Mouse (Mus musculus) midbrain, embryonic 10.5 days (tissue): Measurements from ENCODE around the gene Acot4. TPM values are rescaled to one million over a fixed set of nuclear protein-coding genes. Genes with fewer than 3 reads are reported as not detected.
"Not testable (repeated sequence)": the region's sequence is repeated elsewhere in the genome, so short reads cannot be mapped to it uniquely, and the experiment has no call there.

Experiments
- DNase-seq: peaks from one replicate; pipeline ENCODE4 v3.0.0-alpha.2; 2017; ENCODE audit warnings: low spot score
- H3K27ac ChIP-seq: fragments of 300-500 bp; sonication (generic); replicated peaks from 2 replicates; pipeline ENCODE4 v1.5.1; 2016; ENCODE audit warnings: mild to moderate bottlenecking
- H3K27me3 ChIP-seq: fragments of 300-500 bp; sonication (generic); 2 replicates; pipeline ENCODE4 v1.6.1; 2016; ENCODE audit warnings: low read depth, mild to moderate bottlenecking; ENCODE audit not compliant: poor library complexity, severe bottlenecking
- H3K36me3 ChIP-seq: fragments of 300-500 bp; sonication (generic); 2 replicates; pipeline ENCODE4 v1.6.1; 2016; ENCODE audit warnings: mild to moderate bottlenecking, moderate library complexity
- H3K4me1 ChIP-seq: fragments of 300-500 bp; sonication (generic); 2 replicates; pipeline ENCODE4 v1.6.1; 2016
- H3K4me3 ChIP-seq: fragments of 300-500 bp; sonication (generic); 2 replicates; pipeline ENCODE4 v1.5.1; 2016; ENCODE audit warnings: mild to moderate bottlenecking, moderate library complexity
- H3K9me3 ChIP-seq: fragments of 300-500 bp; sonication (generic); replicated peaks from 2 replicates; pipeline ENCODE4 v1.6.1; 2016; ENCODE audit warnings: mild to moderate bottlenecking
- WGBS: fragments of 180-500 bp; shearing (Covaris S2); methylation state at CpG from one replicate; pipeline ENCODE4 v1.1.7; 2016; 5-methylcytosine and 5-hydroxymethylcytosine counted together
- polyA plus RNA-seq: library from polyadenylated mRNA; unstranded; fragments of >200 nt; fragmentation: Nextera tagmentation; extraction: Ambion mirVana; gene quantifications from 2 replicates; pipeline ENCODE4 v1.2.1, GENCODE M21; 2016

Acot4 gene
- polyA plus RNA-seq, 1 experiment from 2014 or later: 0.06 TPM

- peak; percentile 32 for DNase-seq
- H3K27me3 ChIP-seq: peaks cover 14% of the 10 kb centered on the region
- 1% methylated on average over 39 of the region's 39 CpGs for WGBS
- not testable (repeated sequence) for H3K4me1 ChIP-seq, H3K36me3 ChIP-seq
- H3K27ac ChIP-seq: peak within 1 kb of the TSS; percentile 67
- H3K4me3 ChIP-seq: peak within 1 kb of the TSS; percentile 52
- H3K9me3 ChIP-seq: peaks cover 18% of the 10 kb centered on the region; the same call in 1 of the 2 replicates
Observed at GRCm38 (mm10) chr12:84038691-84039111, 522 bp downstream of the Acot4 start, which contains the start of gene Gm49366. Gene Gm49366, plus strand, starts transcription at chr12:84038935.

GRCm38 (mm10) chr12:84042248-84042647 is 4.1 kb downstream of the Acot4 start:
- 0 out of 2 replicates have a peak, but pooled peaks cover 5% of the 10 kb centered on the region for H3K36me3 ChIP-seq
- H3K4me3 ChIP-seq: no peak overlapping the region
- H3K4me1 ChIP-seq: peaks cover 3% of the 10 kb centered on the region; the same call in 1 of the 2 replicates
- no peak overlapping the region for H3K27ac ChIP-seq
- H3K27me3 ChIP-seq: peaks cover 10% of the 10 kb centered on the region
- 93% methylated on average over 5 of the region's 5 CpGs for WGBS
- peaks cover 18% of the 10 kb centered on the region; the same call in 1 of the 2 replicates for H3K9me3 ChIP-seq
- no peak for DNase-seq

GRCm38 (mm10) chr12:84044045-84044444 is 5.9 kb downstream of the Acot4 start:
- Histone ChIP-seq H3K9me3 (peaks cover 33% of the 10 kb centered on the region), H3K27ac (no peak overlapping the region), H3K27me3 (no peaks in the 10 kb centered on the region), H3K36me3 (0 out of 2 replicates have a peak, but pooled peaks cover 5% of the 10 kb centered on the region), H3K4me1 (no peaks in the 10 kb centered on the region), H3K4me3 (no peak overlapping the region)
- DNase-seq: no peak
- WGBS: 82% methylated on average over 2 of the region's 2 CpGs

- Histone ChIP-seq H3K9me3 (peaks cover 16% of the 10 kb centered on the region), H3K4me1 (no peaks in the 10 kb centered on the region), H3K4me3 (no peak overlapping the region), H3K27ac (no peak overlapping the region), H3K27me3 (peaks cover 6% of the 10 kb centered on the region), H3K36me3 (no peaks in the 10 kb centered on the region)
- WGBS: 96% methylated on average over 1 of the region's 1 CpGs
- DNase-seq: no peak
Observed at GRCm38 (mm10) chr12:84046906-84047305, 8.7 kb downstream of the Acot4 start.

- not testable (repeated sequence) for H3K27ac ChIP-seq, DNase-seq
- WGBS: 87% methylated on average over 5 of the region's 5 CpGs
Observed at GRCm38 (mm10) chr12:84050744-84051143, 12.6 kb downstream of the Acot4 start.

GRCm38 (mm10) chr12:84051937-84052474 is 13.8 kb downstream of the Acot4 start, which contains the start of gene Acot3:
Gene Acot3, plus strand, starts transcription at chr12:84052144.
- H3K4me1 ChIP-seq: peaks cover 10% of the 10 kb centered on the region
- peaks cover 46% of the 10 kb centered on the region for H3K27me3 ChIP-seq
- H3K9me3 ChIP-seq: peaks cover 16% of the 10 kb centered on the region
- 84% methylated on average over 5 of the region's 5 CpGs for WGBS
- H3K27ac ChIP-seq: no peak within 1 kb of the TSS
- DNase-seq: no peak
- no peaks in the 10 kb centered on the region for H3K36me3 ChIP-seq
- peak within 1 kb of the TSS; percentile 59; the same call in 1 of the 2 replicates for H3K4me3 ChIP-seq

More at GRCm38 (mm10) chr12:84050744-84051143, 12.6 kb downstream of the Acot4 start:
- Histone ChIP-seq H3K9me3 (peaks cover 16% of the 10 kb centered on the region), H3K27me3 (peaks cover 43% of the 10 kb centered on the region)
- H3K36me3 ChIP-seq, H3K4me3 ChIP-seq, H3K4me1 ChIP-seq: not testable (repeated sequence)

- H3K9me3 ChIP-seq: peaks cover 13% of the 10 kb centered on the region
- DNase-seq: no peak
- peaks cover 10% of the 10 kb centered on the region for H3K4me1 ChIP-seq
- 87% methylated on average over 7 of the region's 7 CpGs for WGBS
- peaks cover 46% of the 10 kb centered on the region for H3K27me3 ChIP-seq
- H3K4me3 ChIP-seq: no peak overlapping the region
- no peaks in the 10 kb centered on the region for H3K36me3 ChIP-seq
- H3K27ac ChIP-seq: no peak overlapping the region
Observed at GRCm38 (mm10) chr12:84052609-84053008, 14.4 kb downstream of the Acot4 start.

GRCm38 (mm10) chr12:84053173-84053572 is 15.0 kb downstream of the Acot4 start:
- Histone ChIP-seq H3K9me3 (peaks cover 9% of the 10 kb centered on the region), H3K36me3 (no peaks in the 10 kb centered on the region), H3K27ac (peak overlapping the region; percentile 74; the same call in 1 of the 2 replicates), H3K4me3 (peak overlapping the region; percentile 59), H3K4me1 (peaks cover 10% of the 10 kb centered on the region), H3K27me3 (peaks cover 46% of the 10 kb centered on the region)
- DNase-seq: no peak
- WGBS: 11% methylated on average over 16 of the region's 16 CpGs

GRCm38 (mm10) chr12:84053679-84054391 is 15.7 kb downstream of the Acot4 start:
- peak overlapping the region; percentile 74; the same call in 1 of the 2 replicates for H3K27ac ChIP-seq

GRCm38 (mm10) chr12:84060946-84061345 is 22.8 kb downstream of the Acot4 start:
- H3K4me3 ChIP-seq: no peak overlapping the region
- WGBS: 40% methylated on average over 2 of the region's 2 CpGs
- no peak for DNase-seq

More at GRCm38 (mm10) chr12:84053679-84054391, 15.7 kb downstream of the Acot4 start:
- H3K4me3 ChIP-seq: peak overlapping the region; percentile 59
- H3K27me3 ChIP-seq: peaks cover 46% of the 10 kb centered on the region
- peaks cover 10% of the 10 kb centered on the region for H3K4me1 ChIP-seq
- no peaks in the 10 kb centered on the region for H3K36me3 ChIP-seq
- peaks cover 2% of the 10 kb centered on the region; the same call in 1 of the 2 replicates for H3K9me3 ChIP-seq
- 3% methylated on average over 40 of the region's 46 CpGs for WGBS
- peak; percentile 41 for DNase-seq

GRCm38 (mm10) chr12:84062336-84062735 is 24.2 kb downstream of the Acot4 start:
- no peaks in the 10 kb centered on the region for H3K4me1 ChIP-seq
- no peak for DNase-seq
- no peaks in the 10 kb centered on the region; the same call in 1 of the 2 replicates for H3K9me3 ChIP-seq

More at GRCm38 (mm10) chr12:84060946-84061345, 22.8 kb downstream of the Acot4 start:
- Histone ChIP-seq H3K27ac (no peak overlapping the region), H3K27me3 (peaks cover under 1% of the 10 kb centered on the region; the same call in 1 of the 2 replicates), H3K36me3 (no peaks in the 10 kb centered on the region), H3K4me1 (no peaks in the 10 kb centered on the region), H3K9me3 (no peaks in the 10 kb centered on the region; the same call in 1 of the 2 replicates)

GRCm38 (mm10) chr12:84063228-84063627 is 25.0 kb downstream of the Acot4 start:
- Histone ChIP-seq H3K27me3 (peaks cover 18% of the 10 kb centered on the region), H3K27ac (no peak overlapping the region), H3K9me3 (no peaks in the 10 kb centered on the region; the same call in 1 of the 2 replicates), H3K4me1 (no peaks in the 10 kb centered on the region), H3K4me3 (no peak overlapping the region), H3K36me3 (no peaks in the 10 kb centered on the region)
- WGBS: 70% methylated on average over 5 of the region's 5 CpGs
- no peak for DNase-seq

More at GRCm38 (mm10) chr12:84062336-84062735, 24.2 kb downstream of the Acot4 start:
- Histone ChIP-seq H3K4me3 (no peak overlapping the region), H3K27me3 (peaks cover 10% of the 10 kb centered on the region), H3K36me3 (no peaks in the 10 kb centered on the region), H3K27ac (no peak overlapping the region)
- 93% methylated on average over 20 of the region's 20 CpGs for WGBS
